Mouse (Mus musculus): ENCODE measurements around the gene Jchain. TPM values are rescaled to one million over a fixed set of nuclear protein-coding genes. Genes with fewer than 3 reads are reported as not detected.
"Not testable (repeated sequence)": the region's sequence is repeated elsewhere in the genome, so short reads cannot be mapped to it uniquely, and the experiment has no call there.

Gene Jchain
- total and polyA plus RNA-seq, 3 experiments, result 336 to 1,319 (median 477) TPM

GRCm38 (mm10) chr5:88545536-88545935 lies 17.8 kb upstream of the Jchain start:
- H3K4me2 ChIP-seq (ENCODE audit: insufficient read depth, low read depth, poor library complexity, severe bottlenecking), result no peak overlapping the region
- peaks cover 0 to 26% of the 10 kb centered on the region in 2 experiments; a peak in 2 of 4 replicates for H3K4me1 ChIP-seq (ENCODE audit: control insufficient read depth in 1 of 2, insufficient read depth in 2 of 2)
- no peaks in the 10 kb centered on the region for H3K27me3 ChIP-seq (replicated peaks)
- no peak for TF ChIP-seq GABPA (IDR thresholded peaks at IDR 0.05; ENCODE audit: insufficient replicate concordance, low read depth, low read length)
- no peak for TF ChIP-seq TCF12 (IDR thresholded peaks at IDR 0.05; ENCODE audit: low read depth, low read length)
- TF ChIP-seq SIN3A (IDR thresholded peaks at IDR 0.05; ENCODE audit: low read length), result no peak
- no peak for TF ChIP-seq MAZ (IDR thresholded peaks at IDR 0.05; ENCODE audit: low read depth, low read length)
- TF ChIP-seq EP300 (IDR thresholded peaks at IDR 0.05; ENCODE audit: low read length), result no peak
- no peak for TF ChIP-seq POLR2AphosphoS2 (IDR thresholded peaks at IDR 0.05; ENCODE audit: low read depth, low read length)
- no peak for TF ChIP-seq ZC3H11A (IDR thresholded peaks at IDR 0.05; ENCODE audit: low read depth, low read length)
- TF ChIP-seq CHD1 (IDR thresholded peaks at IDR 0.05; ENCODE audit: low read depth, low read length), result no peak
- TF ChIP-seq JUND (conservative IDR thresholded peaks at IDR 0.05; ENCODE audit: low read depth, low read length), result no peak
- TF ChIP-seq POLR2A (IDR thresholded peaks at IDR 0.05; ENCODE audit: low read depth, low read length), result no peak
- TF ChIP-seq CHD2 (IDR thresholded peaks at IDR 0.05; ENCODE audit: low read length), result no peak
- no peak for TF ChIP-seq RAD21 (IDR thresholded peaks at IDR 0.05; ENCODE audit: low read depth, low read length)
- no peak for TF ChIP-seq MAX (IDR thresholded peaks at IDR 0.05; ENCODE audit: low read length)
- no peak for TF ChIP-seq HCFC1 (IDR thresholded peaks at IDR 0.05; ENCODE audit: low read depth, low read length)
- no peak for TF ChIP-seq KAT2A (IDR thresholded peaks at IDR 0.05; ENCODE audit: insufficient replicate concordance, low read length)
- dilution Hi-C loops (cut with MboI; ENCODE audit: extremely low pct_ligation_motif_present, extremely low pct_unique_long_range_greater_than_20kb, low sequenced_read_pairs) (no loop called here), in situ Hi-C loops (cut with MboI; ENCODE audit: low pct_ligation_motif_present, low pct_unique_long_range_greater_than_20kb, low sequenced_read_pairs) (no loop called here)
- no peaks in the 10 kb centered on the region for H3K9me3 ChIP-seq (replicated peaks; ENCODE audit: low read length)
- H3K27ac ChIP-seq (ENCODE audit: insufficient read depth, low read depth), result no peak overlapping the region
- DNase-seq (ENCODE audit: extremely low read depth), result no peak
- no peaks in the 10 kb centered on the region for H3K79me2 ChIP-seq (replicated peaks; ENCODE audit: control insufficient read depth, extremely low read depth, insufficient read depth, poor library complexity, severe bottlenecking)
- H3K4me3 ChIP-seq (replicated peaks in 1 of 3; ENCODE audit: low read depth in 2 of 3, low read length in 2 of 3, poor library complexity in 1 of 3), result no peak overlapping the region
- peaks cover 0 to 3% of the 10 kb centered on the region in 2 experiments for H3K36me3 ChIP-seq (replicated peaks in 1 of 2; ENCODE audit: control insufficient read depth in 1 of 2, insufficient read depth in 1 of 2, low read length in 1 of 2)
- no peak overlapping the region for H3K9ac ChIP-seq (ENCODE audit: insufficient read depth, low read depth)

- in situ Hi-C loops (cut with MboI; ENCODE audit: low pct_ligation_motif_present, low pct_unique_long_range_greater_than_20kb, low sequenced_read_pairs); DNase-seq (ENCODE audit: extremely low read depth); H3K27ac ChIP-seq (ENCODE audit: insufficient read depth, low read depth); H3K79me2 ChIP-seq (replicated peaks; ENCODE audit: control insufficient read depth, extremely low read depth, insufficient read depth, poor library complexity, severe bottlenecking); dilution Hi-C loops (cut with MboI; ENCODE audit: extremely low pct_ligation_motif_present, extremely low pct_unique_long_range_greater_than_20kb, low sequenced_read_pairs); H3K9ac ChIP-seq (ENCODE audit: insufficient read depth, low read depth); H3K9me3 ChIP-seq (replicated peaks; ENCODE audit: low read length); H3K4me2 ChIP-seq (ENCODE audit: insufficient read depth, low read depth, poor library complexity, severe bottlenecking); H3K36me3 ChIP-seq (replicated peaks in 1 of 2; ENCODE audit: control insufficient read depth in 1 of 2, insufficient read depth in 1 of 2, low read length in 1 of 2); H3K27me3 ChIP-seq (replicated peaks); H3K4me3 ChIP-seq (replicated peaks in 1 of 3; ENCODE audit: low read depth in 2 of 3, low read length in 2 of 3, poor library complexity in 1 of 3): not testable (repeated sequence)
- H3K4me1 ChIP-seq (ENCODE audit: control insufficient read depth in 1 of 2, insufficient read depth in 2 of 2), result peaks cover 0 to 33% of the 10 kb centered on the region in 2 experiments; a peak in 2 of 4 replicates
Measured at GRCm38 (mm10) chr5:88544411-88544810, 16.7 kb upstream of the Jchain start.

Data from CH12.LX (cell line).